Mouse (Mus musculus) brown adipose tissue, adult 24 weeks (tissue): ENCODE measurements around the gene Cog6. TPM values are rescaled to one million over a fixed set of nuclear protein-coding genes. Genes with fewer than 3 reads are reported as not detected.

Experiments used
- H3K27ac ChIP-seq: fragments of 200-500 bp; replicated peaks from 2 replicates; pipeline ENCODE4 v1.5.1; 2012; ENCODE audit warnings: low read depth, mild to moderate bottlenecking, low read length
- H3K4me1 ChIP-seq: fragments of 200-500 bp; 2 replicates; pipeline ENCODE4 v1.6.1; 2012; ENCODE audit warnings: low read length, mixed read lengths; ENCODE audit not compliant: control insufficient read depth, insufficient read depth, insufficient read length
- H3K4me3 ChIP-seq: fragments of 200-500 bp; 2 replicates; pipeline ENCODE4 v1.5.1; 2012; ENCODE audit warnings: low read depth, mild to moderate bottlenecking, low read length, moderate library complexity; ENCODE audit not compliant: insufficient read depth
- polyA plus RNA-seq: library from polyadenylated mRNA; stranded (reverse); fragments of >200 nt; gene quantifications from 2 replicates; pipeline ENCODE4 v1.2.4, GENCODE M21; 2012; ENCODE audit not compliant: missing spikeins, insufficient read depth, insufficient read length

The Cog6 gene
- polyA plus RNA-seq: 21.2 and 24.0 TPM in 2 replicates

DNA sequence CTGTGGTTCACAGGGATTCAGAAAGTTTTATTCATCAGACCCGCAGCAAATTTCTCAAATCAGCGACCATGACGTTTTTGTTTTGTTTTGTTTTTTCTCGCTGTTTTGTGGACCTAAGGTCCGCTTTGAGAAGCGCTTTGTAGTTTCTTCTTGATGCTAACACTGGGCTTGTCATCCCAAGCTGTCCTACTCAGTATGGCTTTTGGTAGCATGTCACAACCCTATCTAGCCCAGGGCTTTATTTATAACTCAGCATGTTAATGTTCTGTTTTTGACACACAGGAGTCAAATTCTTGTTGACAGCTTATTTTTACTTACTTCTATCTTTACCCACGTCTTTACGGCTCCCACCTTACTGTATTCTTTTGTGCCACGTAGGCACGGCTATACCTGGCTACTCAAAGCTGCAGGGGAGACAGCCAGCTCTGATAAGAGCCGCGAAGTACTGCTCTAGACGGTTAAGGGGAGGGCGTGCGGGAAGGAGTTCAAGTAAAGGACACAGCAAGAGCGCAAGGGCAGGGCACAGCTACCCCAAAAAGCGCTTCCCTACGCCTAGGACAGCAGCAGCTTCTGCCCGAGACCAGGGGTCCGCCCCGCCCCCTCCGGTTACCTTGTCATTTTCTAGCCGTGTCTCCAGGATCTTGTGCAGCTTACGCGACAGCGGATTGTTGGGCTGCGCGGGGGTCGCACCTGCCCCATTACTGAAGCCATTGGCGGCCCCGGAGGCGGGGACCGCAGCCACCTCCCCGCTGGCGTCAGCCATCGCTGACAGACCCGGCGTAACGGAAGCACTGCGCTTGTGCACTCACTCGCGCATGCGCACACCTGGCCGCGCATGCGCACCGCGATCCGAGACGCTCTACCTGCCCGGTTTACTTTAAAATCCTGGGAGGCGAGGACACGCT is at the start of gene Cog6:
TSS of gene Cog6 (minus strand) at position 802 of the 905 bp plus-strand sequence.
- Histone ChIP-seq H3K4me3 (peak within 1 kb of the TSS; percentile 94), H3K4me1 (no peaks in the 10 kb centered on the region), H3K27ac (peak within 1 kb of the TSS; percentile 56)

DNA sequence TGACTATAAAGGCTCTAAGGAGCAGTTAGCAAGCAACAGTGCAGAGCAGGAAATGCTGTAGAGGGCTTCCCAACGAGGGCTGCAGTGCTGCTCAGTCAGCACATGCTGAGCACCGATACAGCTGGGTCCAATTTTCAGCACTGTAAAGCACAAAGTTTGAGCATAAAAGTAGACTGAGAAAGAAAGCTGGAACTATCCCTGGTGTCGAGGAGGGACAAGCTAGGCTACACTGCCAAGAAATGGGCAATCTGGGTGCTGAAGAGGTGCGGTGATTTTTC is 49.0 kb upstream of the Cog6 start:
- Histone ChIP-seq H3K4me3 (no peak overlapping the region), H3K27ac (peak overlapping the region; percentile 55; the same call in 1 of the 2 replicates), H3K4me1 (no peaks in the 10 kb centered on the region; the same call in 1 of the 2 replicates)

DNA sequence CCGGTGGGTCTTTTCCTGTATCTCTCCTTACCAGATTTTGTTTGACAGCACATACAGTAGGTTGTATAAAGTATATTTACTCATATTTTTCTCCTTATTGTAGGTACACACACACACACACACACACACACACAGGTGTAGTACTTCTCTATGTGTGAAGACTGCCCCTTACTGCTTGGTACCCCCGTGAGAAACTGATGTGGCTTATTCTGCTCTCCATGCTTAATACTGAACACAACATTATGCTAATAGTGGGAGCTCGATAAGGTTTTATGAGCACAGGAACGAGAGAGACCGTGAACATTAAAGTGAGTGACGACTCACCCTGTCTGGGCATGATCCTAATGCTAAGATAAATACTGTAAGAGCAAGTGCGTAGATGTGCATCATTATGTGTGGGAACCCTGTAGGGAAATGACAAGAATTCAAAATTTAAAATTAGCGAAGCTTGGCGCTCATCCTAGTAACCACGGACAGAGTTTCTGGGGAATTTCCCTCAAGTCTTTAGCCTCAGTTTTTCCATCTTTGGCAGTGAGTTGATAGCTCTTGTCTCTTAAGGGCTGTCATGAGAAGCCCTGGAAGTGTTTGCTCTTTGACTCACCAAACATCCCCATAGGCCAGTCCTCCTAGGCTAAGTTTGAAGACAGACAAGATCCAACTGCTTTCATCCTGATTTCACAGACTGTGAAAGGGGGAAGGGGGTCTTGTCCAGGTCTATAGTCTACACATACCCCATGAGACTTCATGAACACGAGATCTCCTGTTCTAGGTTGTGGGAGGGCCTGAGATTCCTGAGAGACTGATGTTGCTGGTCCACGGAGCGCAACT is 48.4 kb upstream of the Cog6 start:
- Histone ChIP-seq H3K27ac (peak overlapping the region; percentile 55), H3K4me3 (no peak overlapping the region), H3K4me1 (no peaks in the 10 kb centered on the region; the same call in 1 of the 2 replicates)

DNA sequence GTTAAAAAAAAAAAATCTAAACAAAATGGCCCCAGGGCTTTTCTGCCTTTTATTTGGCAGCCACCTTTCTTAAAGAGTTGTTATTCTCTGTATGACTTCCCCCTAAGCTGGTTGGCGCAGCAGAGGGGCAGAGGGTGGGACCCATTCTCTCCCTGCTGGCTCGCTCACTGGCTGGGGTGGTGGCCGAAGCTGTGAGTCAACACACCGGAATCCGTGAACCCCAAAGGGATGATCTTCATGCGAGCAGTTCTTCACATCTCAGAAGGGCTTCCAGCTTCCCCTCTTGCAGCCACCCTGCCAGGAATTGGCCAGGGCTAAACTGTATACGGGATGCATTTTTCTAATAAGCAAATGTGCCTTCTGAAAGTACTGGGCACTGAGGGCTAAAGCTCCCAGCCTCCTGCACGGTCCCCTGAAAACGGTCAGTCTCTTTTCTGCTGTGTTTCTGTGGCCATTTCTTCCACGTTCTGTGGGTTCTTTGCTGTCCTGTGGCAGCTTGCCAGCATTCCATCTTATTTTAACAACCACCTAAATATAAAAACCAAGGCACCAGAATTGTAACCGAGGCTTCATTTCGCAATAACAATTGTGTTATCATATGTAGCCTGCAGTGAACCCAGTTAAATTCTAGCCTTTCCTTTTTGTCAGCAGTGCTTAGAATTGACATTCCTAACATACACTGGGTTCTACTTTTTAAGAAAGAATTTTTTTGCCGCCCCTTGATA is 46.5 kb upstream of the Cog6 start:
- Histone ChIP-seq H3K27ac (no peak overlapping the region), H3K4me1 (no peaks in the 10 kb centered on the region; the same call in 1 of the 2 replicates), H3K4me3 (no peak overlapping the region)

DNA sequence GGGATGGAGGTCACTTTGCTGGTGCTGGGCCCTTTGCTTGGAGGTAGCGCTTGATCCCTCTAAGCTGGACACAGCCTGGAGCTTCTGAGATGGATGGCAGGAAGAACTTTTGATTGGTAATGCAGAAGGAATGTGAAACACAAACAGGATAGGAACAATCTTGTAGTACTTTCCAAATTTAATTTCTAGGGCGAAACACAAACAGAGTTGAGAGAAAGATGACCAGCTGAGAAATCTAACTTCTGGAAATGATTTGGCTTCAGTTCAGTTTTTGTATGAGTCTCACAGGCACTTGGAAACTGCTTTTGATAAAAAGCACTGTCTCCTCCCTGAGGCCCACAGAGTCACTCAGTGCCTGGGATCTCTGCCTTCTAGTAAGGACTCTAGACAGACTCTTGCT is 42.9 kb upstream of the Cog6 start:
- H3K4me3 ChIP-seq: no peak overlapping the region
- no peak overlapping the region; the same call in 1 of the 2 replicates for H3K27ac ChIP-seq
- no peaks in the 10 kb centered on the region; the same call in 1 of the 2 replicates for H3K4me1 ChIP-seq

DNA sequence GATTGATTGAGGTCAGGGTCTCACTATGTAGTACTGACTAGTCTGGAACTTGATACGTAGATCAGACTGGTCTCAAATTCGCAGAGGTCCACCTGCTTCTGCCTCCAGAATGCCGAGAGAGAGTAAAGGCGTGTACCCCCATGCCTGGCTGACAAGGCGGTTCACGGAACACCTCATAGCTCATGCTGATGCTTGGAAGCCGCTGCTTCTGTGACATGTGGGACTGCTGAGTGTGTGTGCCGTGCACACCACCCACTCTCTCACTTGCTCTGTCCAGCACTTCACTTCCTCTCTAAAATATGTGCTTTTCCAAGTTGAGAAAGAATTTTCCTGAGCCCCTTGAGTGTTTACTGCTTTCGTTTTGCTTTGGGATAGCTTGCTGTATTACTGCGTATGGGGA is 39.4 kb upstream of the Cog6 start:
- Histone ChIP-seq H3K4me1 (no peaks in the 10 kb centered on the region), H3K27ac (no peak overlapping the region), H3K4me3 (no peak overlapping the region)

DNA sequence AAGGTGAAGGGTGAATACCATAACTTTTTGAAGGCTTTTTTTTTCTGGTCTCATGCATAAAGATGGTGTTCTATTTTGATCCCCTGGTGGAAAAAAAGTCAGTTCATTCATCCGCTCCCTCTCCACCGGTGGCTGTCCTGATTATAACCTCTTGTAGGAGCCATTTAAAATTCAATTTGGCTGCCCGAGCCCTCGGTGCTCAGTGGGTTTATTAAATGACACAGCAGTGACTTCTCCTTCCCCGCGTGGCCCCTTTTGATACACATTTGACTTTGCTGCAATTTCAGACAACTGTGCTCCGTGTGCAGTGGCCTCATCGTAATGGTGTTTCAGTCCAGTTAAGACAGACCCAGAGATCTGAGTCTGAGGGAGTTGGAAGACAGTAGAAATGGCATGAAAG is 35.3 kb upstream of the Cog6 start:
- no peak overlapping the region for H3K27ac ChIP-seq
- no peaks in the 10 kb centered on the region for H3K4me1 ChIP-seq

DNA sequence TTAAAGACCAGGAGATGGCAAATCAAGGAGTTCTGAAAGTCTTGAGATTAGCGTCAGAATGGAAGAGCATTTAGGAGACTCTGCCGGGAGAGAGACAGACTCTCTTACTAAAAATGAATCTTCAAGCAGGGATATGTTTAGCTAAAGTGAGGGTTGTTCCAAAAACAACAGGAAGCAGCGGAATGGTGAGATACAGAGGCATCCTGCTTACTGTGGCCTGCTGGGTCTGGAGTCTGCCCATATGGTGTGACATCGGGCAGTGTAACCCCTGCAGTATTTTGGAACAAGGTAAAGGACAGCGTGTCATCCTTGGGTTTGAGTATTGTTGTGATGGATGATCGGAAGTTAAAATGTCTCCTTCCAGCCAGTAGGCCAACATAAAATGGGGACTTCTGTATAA is 29.3 kb upstream of the Cog6 start:
- Histone ChIP-seq H3K4me3 (no peak overlapping the region), H3K27ac (no peak overlapping the region), H3K4me1 (no peaks in the 10 kb centered on the region)

More for the DNA sequence above, 35.3 kb upstream of the Cog6 start:
- no peak overlapping the region for H3K4me3 ChIP-seq

DNA sequence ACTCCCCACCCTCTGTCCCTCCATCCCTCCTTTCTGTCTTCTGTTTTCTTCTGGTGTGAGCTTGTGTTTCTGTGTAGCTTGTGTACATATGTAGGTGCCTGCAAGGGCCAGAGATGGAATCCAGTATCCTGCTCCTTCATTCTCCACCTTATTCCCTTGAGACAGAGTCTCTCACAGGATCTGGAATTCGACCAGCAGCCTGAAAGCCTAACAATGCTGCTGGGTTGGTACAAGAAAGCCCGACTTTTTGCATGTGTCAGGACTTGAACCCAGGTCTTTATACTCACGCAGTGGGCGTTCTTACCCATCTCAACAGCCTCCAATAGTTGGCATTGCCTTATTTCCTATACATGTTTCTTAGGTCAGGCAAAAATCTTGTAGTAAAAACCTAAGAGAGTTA is 28.7 kb upstream of the Cog6 start:
- Histone ChIP-seq H3K27ac (no peak overlapping the region), H3K4me1 (no peaks in the 10 kb centered on the region), H3K4me3 (no peak overlapping the region)

DNA sequence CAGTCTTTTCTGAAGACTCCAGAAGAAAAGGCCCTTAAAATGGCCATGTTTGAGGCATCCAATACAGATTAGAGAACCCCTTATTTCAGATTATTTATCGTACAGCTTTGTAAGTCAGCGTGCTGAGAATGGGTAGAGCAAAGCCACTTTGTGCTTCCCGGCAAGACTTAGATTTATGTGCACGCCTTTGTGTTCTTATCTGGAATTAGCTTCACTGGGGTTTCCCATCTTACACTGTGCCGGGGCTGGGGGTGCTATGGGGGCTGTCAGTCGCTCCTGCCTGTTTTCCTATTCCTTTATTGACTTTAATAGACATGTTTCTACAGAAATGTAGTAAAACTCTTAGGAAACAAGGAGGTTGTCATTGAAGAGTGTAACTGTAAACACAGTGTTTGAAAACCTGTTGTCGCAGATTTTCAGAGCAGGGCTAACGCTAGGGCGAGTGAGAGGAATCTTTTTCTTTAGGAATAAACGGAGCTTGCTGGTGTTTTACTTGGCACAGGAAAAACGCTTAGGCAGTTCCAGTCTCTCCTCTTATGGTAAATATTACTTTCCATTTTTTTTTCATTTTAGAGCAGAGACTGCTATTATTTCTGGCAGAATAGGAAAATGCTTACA is 27.8 kb upstream of the Cog6 start:
- Histone ChIP-seq H3K27ac (no peak overlapping the region), H3K4me3 (peak overlapping the region; percentile 7; the same call in 1 of the 2 replicates), H3K4me1 (no peaks in the 10 kb centered on the region)

DNA sequence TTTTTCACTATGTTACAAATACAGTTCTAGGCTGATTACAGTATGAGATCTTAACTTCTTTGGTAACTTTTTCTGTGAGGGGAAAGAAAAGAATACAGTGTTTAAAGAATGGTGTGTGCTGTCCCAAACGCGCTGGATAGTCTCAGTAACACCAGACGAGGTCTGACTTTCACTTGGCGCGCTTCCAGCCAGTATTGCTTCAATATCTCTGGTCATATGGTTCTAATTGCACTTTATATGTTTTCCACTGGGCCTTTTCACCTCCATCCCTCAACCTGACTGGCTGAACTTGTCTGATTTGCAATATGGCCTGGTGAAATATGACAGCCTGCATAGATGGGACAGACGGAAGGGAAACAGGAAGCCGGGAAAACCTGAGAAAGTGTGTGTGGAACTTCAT is 27.2 kb upstream of the Cog6 start:
- no peak overlapping the region for H3K27ac ChIP-seq
- H3K4me1 ChIP-seq: no peaks in the 10 kb centered on the region
- peak overlapping the region; percentile 7; the same call in 1 of the 2 replicates for H3K4me3 ChIP-seq

DNA sequence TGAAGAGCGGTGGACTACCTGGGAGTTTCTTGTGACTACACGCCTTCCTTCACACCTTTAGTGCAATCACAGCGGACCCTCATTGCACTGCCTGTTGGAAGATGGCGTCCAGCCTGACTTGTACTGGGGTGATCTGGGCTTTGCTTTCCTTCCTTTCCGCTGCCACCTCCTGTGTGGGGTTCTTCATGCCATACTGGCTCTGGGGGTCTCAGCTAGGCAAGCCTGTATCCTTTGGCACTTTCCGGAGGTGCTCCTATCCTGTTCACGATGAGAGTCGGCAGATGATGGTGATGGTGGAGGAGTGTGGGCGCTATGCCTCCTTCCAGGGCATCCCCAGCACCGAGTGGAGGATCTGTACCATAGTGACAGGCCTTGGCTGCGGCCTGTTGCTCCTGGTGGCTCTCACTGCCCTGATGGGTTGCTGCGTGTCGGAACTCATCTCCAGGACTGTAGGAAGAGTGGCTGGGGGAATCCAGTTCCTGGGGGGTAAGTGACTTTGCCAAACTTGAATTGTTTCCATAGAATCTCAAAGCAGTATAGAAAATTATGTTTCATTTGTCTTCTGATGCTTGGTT is 26.3 kb upstream of the Cog6 start:
- Histone ChIP-seq H3K4me3 (no peak overlapping the region), H3K4me1 (no peaks in the 10 kb centered on the region), H3K27ac (no peak overlapping the region)

DNA sequence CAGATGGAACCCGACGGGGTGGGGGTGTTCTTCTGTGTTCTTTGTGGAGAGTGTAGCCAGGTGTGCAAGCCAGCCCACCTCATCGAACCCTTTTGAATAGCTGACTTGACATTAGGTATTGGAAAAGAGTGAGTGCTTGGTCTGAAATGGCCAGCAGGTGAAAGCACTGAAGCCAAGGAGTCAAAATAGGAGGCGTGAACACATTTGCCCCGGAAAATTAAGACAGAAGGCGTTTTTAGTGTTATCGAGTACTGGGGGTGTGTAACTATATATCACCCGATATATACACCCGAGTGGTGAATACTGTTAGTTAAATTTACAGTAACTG is 25.2 kb upstream of the Cog6 start:
- Histone ChIP-seq H3K27ac (no peak overlapping the region), H3K4me1 (no peaks in the 10 kb centered on the region), H3K4me3 (peak overlapping the region; percentile 80)

DNA sequence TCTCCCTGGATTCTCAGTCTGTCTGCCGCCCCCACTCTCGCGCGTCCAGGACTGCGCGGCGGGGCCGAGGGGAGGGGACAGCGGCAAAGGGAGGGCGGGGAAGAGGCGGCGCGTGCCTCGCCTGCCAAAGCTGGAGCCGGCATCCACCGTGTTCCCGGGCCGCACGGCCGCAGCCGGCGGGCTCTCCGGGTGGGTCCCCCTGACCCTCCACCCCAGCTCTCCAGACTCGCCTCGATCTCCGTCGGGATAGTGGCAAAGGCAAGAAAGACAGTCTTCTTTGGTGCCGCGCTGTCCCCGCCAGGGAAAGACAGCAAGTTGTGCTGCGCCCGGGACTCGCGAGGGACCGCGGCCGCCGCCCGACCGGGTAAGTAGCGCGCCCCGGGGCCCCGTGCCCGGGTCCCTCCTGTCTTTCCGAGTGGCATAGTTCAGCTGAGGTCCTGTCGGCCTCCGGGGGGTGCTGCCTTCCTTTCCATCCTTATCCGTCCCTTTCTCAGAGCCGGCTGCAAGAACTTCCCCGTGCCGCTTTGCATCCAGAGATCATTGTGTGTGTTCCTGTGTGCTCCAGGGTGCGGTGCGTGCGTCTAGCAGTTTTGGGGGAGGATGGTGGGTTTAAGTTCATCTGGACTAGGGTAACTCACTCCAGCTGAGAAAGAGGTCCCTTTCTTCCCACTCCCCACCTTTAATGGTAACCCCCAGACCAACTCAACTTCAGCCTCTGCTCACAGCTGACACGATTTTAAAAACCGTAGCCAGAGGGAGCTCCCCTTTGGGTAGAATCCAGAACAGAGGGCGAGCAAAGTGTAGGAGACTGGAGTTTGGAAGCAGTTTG is 24.6 kb upstream of the Cog6 start, which contains the start of gene Lhfp:
TSS of gene Lhfp (plus strand) at position 118 of the 829 bp plus-strand sequence.
- H3K27ac ChIP-seq: no peak within 1 kb of the TSS; the same call in 1 of the 2 replicates
- H3K4me3 ChIP-seq: peak within 1 kb of the TSS; percentile 80
- H3K4me1 ChIP-seq: no peaks in the 10 kb centered on the region
